Mouse (Mus musculus): Measurements from ENCODE around the gene Erfe. TPM values are rescaled to one million over a fixed set of nuclear protein-coding genes. Genes with fewer than 3 reads are reported as not detected.
A peak's percentile ranks its signal among the peaks of the same experiment; 100 is the strongest.

The Erfe gene
- total RNA-seq, 2 experiments from 2014 or later, result 2.3 to 3.6 TPM

DNA sequence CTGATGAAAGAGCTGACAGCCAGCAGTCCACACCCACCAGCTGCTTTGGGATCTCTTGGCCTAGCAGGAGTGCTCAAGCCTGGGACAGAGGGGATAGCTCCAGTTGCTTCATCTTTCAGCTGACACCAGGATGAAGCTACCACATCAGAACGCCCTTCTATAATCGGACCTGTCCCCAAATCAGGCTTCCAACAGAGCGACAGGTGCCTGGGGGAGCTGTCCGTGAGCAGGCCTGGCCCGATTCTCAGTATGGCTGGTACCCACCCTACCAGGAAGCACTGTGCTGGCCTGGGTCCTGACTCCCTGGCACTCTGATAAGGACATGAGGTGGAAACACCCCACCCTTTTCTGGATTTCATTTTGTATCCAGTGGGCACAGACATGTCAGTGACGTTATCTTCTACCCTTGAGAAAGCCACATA lies 7.2 kb downstream of the Erfe start:
- no peak for DNase-seq

DNA sequence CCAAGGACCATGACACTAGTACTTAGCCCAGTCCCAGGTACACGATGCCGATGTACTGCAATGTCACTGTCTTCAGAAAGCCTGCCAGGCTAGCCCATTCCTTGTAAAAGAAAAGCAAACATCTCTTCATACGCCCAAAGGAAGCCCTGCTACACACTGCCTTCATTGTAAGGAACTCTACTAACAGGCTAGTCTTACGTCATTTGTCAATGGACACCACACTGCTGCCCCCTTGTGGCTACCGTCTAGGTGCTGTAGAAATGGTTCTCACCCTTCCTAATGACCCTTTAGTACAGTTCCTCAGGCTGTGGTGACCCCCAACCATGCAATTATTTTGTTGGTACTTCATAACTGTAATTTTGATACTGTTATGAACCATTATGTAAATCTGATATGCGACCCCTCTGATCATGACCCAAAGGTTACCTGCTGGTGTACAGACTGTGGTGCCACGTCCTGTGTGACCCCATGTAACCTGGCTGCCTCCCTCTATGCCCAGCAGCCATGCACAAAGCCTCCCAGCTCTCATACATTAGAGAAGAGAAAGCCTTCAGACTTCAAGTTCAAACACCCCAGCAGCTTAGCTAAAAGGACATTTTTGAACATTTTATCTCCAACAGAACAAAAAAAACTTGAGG lies 14.3 kb downstream of the Erfe start:
- no peak for DNase-seq

DNA sequence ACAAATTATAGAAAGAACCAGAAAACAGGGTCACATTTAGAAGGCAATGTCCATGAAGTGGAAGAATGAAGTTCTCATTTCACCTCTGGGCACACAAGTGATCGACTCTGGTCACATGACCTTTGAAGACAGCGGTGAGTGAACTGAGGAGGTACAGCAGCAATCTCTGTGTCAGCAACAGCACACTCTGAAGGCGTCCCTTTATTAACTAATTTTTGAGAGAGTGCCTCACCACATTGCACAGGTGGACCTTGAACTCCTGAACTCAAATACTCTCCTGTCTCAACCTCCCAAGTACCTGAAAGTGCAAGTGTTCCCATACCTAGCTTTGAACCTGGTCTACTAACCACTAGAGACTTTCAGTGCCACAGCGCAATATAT lies 14.9 kb downstream of the Erfe start:
- DNase-seq, result no peak

DNA sequence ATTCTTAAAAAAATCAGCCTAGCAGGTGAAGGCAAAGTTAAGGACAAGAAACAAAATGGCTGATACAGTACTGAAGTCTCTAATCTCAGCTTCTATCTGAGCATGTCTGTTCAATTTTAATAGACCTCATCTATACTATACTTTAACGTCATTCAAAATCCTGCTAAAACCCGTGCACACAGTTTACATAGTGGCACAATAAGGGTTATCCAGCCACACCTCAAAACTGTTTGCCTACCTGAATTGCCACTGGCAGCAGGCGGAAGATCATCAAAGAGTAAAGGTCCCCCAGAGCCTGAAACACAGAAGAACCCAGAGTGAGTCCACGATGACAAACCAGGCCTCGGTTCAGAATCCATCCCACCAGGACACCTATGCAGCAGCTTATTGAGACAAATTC lies 24.1 kb downstream of the Erfe start:
- no peak for DNase-seq

DNA sequence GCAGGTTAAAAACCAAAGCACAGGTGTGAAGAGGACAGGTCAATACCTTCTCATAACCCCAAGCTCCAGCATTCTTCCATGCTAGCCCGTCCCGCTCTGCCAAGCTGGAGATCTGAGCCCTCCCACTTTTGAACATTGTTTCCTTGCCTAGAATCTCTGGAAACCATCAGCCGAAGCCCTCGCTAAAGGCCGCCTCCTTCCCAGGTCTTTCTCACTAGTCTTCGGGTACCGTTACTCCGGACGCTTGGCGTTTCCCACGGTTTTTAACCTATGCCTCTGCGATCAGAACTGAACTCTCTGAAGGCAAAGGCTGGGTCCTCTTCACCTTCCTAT lies 31.7 kb downstream of the Erfe start:
- no peak for DNase-seq

DNA sequence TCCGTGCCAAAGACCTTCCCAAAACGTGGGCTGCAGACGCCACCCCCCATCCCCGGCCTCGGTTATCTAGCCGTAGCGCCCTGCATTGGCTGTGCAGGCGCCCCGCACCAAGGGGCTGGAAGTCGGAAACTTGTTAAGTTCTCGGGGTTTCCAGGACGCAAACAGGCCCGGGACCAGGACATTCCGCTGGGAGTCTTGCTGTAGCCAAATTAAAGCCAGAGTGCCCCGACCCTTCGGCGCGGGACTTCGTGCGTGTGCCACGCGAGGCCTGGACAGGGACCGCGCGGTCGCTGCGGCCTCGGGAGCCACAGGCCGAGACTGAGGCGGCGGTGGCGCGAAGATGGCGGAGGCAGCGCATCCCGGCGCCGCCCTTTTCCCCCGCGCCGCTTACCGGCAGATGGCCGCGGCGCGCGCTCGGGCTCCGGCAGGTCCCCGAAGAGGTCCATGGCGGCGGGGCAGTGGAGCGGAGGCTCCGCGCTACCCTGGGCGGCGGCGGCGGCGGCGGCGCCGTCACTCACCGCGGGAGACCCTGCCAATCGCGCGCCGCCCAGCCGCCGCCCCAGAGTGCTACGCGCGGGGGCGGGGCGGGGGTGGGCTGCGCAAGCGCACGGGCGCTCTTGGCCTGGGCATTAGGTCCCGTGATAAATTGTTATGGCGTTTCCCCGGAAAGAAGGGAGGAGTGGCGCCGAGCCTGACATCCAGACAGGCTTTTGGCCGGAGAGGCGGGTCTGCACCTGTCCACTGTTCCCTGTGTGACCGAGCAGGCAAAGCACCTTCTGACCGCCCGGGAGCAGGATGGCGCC lies 32.2 kb downstream of the Erfe start, which contains the start of gene Ilkap:
Gene Ilkap, minus strand, starts transcription at position 556 of the 803 bp plus-strand sequence.
- peak; percentile 87 for DNase-seq

DNA sequence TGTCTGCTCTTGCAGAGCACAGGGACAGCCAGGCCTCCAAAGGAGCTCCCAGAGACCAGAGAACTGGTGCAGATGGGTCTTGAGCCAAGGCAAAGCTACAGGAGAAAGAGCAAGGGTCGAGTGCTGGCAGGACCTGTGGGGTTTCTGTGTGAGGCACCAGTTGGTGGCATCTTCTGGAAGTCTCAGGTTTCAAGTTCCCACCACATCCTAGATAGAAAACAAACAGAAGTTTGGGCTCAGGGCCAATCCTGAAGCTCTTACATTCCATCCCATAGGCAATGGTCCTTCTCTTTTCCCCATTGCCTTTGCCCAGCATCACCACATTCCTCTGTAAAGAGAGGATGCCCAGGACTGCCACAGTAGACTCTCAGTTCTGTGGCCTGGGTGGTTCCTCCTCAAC lies 38.7 kb downstream of the Erfe start:
- DNase-seq, result no peak

DNA sequence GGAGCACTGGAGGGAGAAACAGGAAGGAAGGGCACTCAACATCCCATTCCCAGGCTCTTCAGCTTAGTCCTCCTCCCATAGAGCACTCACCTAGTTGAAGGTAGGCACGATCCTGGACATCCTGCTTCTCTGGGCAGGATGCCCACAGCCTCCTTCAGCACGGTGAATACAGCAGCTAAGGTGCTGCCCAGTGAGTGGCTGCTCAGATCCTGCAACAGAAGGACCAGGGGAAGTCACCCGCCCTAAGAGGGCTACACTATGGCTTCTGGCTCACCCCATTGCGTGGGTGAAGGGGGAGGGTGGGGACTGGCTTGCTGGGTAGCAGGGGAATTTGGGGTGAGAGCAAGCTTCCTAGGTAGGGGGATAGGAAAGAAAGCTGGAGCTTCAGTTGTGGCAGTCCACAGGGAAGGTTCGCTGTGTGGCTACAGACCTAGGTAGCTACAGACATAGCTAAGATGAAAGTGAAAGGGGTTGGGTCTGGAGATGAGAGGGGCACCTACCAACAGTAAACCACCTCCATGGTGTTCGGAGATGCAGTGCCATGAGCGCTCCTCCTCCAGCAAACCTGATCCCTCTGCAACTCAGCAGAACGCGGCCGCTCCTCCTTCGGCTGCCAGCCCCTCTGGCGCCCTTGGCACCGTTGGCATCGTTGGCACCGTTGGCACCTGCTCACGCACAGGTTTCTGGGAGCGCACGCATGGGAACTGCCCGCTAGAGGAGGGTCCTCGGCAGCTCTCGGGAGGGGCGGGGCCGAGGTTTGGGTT lies 39.4 kb downstream of the Erfe start:
- peak; percentile 76 for DNase-seq

DNA sequence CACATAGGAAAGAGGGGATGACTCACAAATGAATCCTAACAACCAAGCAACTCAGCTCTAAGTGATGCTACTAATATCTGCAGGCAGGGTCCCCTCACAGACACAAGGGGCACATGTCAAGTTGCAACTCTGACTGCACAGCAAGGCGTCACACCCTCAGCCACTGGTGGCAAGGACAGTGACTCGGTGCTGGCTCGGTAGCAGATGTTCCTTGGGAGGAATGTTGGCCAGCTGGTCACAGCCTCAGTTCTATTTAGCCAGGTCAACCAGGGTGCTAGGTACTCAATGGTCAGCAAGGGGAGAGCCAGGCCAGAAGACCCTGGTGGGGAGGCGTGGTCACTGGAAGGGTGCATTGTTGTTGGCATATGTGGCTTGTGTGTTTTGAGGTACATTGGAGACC lies 41.6 kb downstream of the Erfe start:
- peak; percentile 25 for DNase-seq

DNA sequence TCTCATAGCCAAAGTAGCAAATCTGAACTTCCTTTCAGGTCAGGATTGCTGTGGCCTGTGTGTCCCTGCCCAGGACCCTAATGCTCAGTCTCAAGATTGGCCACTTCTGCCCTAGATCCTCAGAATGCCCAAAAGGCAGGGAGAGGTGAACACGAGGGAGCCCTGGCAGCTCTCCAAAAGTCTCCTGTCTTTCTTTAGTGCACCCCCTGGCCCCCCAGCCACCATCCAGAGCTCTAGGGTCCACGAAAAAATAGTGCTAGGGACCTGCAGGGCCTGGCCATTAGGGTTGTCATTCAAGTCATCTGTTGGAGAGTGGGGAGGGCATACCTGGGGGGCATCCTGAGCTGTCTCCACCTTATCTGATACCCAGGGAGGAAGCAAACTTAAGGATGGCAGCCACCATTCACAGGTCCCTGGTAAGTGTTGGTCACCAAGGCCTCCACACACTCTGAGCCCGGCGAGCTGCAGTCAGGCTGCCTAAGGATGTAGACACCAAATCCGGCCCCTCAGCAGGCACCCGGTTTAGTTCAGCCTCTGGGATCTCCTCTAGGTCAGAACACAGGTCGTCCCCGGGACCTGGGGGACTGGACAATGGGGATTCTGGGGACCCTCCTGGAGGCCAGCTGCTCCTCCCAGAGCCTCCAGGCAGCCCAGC lies 45.5 kb downstream of the Erfe start:
- no peak for DNase-seq

DNA sequence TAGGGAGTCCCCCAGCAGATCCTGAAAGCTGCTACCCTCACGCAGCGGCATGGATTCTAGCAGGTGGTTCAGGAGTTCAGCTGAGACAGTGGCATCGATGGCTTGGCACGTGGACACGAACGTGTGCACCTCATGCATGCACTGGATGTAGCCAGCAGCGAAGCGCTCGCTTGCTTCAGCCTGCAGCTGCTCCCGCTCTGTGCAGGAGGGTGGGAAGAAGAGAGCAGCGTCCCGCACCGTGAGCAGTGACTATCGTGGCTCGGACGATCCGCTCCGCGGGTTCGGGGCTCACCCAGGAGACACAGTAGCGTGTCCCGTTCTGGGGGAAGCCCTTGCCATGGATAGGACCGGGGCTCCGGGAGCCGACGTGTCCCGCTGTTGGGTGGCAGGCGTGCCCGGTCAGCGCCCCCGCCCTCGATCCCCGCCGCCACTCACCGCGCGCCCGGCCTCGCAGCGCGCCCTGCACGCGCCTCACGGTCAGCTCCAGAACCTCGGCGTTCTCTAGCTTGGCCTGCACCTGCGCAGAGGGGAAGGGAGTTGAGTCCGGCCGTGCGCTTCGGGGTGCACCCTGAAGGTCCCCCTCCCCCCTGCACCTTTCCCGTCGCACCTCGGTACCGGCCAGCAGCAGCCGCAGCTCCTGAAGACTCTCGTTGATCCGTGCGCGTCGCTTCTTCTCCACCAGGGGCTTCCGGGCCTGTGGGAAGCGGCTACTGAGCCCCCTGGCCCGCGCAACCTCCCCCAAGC lies 46.2 kb downstream of the Erfe start:
- DNase-seq, result peak; percentile 45

DNA sequence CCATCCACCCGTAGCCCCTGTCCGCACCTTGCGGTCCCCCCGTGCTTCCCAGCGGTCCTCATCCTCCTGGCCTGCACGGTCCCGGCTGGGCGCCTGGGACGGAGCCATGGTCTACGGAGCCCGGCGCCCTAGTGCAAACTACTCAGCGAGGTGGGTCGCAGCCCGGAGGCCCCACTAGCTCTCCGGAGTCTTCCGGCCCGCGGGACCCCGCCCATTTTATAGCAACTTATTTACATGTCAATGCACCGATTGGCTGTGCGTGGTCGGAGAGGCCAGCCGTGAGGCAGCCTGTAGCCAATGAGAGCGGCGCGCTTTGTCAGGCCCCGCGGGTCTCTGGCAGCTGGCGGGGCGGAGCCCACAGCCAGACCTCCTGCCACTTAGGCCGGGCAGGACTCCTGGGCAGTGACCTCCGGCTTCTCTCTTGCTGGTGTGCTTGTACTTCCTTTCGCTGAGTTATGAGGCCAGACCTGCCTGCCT lies 46.8 kb downstream of the Erfe start:
- peak; percentile 97 for DNase-seq

DNA sequence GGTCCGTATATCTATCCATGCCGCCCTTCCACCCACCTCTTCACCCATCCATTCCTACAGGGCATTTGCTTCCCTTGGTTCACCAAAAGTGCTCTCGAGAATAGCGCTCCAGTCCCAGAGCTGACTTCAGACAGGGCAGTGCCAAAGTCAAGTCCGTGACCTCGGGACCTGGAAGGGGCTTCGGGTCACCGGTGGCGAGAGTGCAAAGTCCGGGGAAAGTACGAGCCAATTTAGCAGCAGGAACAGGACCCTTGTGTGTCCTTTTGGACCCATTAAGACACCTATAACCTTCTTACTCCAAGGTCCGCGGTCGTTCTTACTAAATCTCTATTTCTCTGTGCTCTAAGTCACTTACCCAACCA lies 47.3 kb downstream of the Erfe start:
- DNase-seq, result no peak

DNA sequence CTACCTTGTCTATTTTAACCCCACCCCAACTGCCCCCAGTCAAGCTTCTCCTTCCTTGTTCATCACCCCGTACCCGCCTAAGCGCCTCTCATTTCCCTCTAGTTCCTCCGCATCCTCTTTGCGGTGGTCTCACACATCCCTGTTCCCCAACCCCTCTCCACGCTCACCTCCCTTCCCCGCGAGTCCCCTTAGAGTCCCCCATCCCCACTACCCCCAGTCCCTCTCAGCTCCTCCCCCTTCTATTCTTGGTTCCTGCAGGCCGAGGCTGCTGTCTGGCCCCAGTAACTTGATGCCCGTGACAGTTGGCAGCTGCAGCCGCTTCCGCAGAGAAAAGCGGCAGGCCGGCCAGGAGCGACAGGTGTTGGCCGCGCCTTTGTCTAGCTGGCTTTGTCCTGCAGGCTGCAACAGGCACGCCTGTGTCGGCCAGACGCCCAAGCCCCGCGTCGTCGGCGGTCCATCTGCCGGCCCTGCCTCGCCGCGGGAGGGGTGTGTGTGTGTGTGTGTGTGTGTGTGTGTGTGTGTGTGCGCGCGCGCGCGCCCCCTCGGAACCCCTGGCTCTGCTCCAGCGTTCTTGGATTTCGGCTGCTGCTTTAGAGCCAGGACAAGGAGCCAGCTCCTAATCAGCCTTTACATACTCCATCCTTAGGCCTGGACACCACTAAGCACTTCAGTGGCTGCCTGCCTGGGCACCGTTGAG lies 47.8 kb downstream of the Erfe start, which contains the start of gene Hes6:
Gene Hes6, minus strand, starts transcription at position 141 of the 697 bp plus-strand sequence.
- DNase-seq, result peak; percentile 88

DNA sequence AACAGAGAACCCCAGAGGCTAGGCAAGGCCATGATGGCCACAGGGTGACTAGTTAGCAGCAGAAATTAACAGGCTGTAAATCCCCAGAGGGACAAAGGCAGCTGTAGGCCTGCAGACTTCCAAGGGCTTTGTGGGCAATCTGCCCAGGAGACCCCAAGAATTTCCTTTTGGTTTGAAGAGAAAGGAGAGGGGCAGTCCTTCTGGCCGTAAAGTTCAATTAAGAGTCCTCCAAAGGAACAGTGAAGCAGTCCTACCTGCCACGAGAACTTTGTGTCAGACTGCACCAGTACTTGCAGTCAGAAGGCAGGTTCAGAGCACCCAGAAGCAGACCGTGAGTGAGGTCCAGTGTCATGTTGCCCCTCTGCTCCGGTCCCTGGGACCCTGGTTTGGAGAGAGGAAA lies 48.7 kb downstream of the Erfe start:
- DNase-seq, result no peak

DNA sequence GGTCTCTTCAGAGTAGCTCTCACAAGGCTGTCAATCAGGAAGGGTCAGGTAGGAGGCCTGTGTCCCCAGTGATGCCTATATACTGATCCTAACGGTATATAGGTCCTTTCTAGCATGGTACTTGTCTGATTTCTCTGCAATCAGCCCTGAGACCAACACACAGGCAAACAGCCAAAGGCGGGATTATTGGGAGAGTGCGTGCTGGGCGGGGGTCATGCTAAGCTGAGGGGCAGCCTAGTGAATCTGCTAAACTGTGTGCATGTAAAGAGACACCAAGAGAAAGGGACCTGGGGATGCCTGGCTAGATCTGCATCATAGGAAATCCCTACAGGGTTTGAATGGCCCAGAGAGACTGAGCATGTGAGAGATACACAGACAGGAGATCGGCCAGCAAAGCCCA lies 49.1 kb downstream of the Erfe start:
- no peak for DNase-seq

DNA sequence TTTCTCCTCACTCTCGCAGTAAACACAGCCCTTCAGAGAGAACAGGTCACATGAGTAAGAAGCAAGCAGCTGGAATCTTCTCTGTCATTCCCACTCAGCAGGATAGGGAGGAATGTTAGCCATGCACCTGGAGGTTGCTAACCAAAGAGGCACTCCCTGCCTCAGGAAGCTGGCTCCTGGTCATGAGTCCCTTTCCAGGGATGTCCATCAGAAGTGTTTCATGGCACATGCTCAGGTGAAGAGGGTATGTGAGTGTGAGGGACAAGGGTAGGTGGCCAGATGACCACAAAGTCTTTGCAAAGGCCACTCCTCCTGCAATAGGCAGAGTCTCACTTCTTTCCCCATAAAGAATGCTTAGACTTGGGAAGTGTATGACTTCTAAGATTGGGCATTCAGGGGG lies 51.8 kb downstream of the Erfe start:
- DNase-seq, result no peak

DNA sequence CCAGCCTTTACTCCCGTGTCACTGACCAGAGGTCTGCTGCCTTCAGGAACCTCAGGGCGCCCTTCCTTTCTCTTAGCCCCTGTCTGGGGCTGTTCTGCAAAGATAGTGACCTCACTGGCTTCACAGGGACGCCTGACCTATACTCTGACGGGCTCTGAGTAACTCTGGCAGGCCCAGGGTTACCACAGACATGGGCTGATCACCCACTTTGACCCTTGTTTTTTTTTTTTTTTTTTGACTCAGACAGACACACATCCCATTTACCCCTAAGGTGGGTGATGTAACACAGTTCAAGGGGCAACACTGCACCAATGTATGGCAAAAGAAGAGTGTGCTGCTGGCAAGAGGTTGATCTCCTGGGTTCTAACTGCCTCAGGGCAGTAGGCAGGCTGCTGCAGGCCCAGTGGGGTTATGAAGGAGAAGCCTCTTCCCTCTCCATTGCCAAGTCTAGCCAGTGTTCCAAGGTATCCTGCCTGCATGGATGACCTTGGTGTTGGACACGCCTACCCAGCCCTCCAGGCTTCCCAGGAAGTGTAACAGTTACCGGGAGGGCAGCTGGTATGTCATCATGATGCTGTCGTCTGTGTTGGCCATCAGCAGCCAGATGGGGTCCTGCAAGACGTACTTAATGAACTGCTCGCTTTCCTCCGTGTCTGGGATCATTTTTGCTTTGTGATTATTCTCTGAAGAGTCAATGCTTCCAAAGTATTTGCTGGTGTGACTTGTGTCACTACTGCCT lies 53.8 kb downstream of the Erfe start:
- DNase-seq, result no peak

DNA sequence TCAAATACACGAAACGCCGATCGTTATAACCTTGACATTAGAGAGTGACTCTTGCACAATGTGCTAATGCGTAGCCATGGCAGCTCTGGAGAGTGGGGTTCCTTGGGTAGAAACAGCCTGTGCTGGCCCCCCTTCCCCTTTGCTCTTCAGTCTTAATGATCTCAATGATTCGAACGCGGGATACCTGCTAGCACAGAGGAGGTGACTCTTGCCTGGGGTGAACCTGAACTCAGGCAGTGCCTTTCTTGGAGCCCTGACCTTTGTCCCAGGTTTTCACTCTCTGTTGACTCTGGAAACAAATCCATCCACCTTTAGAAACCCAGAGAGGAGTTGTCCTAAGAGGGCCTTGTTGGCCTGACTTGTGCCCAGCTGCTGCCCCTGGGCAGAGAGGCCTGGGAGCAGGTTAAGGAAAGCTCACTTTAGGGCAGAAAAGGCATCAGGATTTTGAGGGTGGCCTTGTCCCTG lies 54.4 kb downstream of the Erfe start:
- no peak for DNase-seq
